Mouse (Mus musculus): ENCODE data around the gene Etfa. TPM values are rescaled to one million over a fixed set of nuclear protein-coding genes. Genes with fewer than 3 reads are reported as not detected.

The Etfa gene
- 19.2 and 23.9 TPM in 2 replicates for total RNA-seq (2017)

GRCm38 (mm10) chr9:55512027-55512543 lies at the start of gene Etfa:
TSS of gene Etfa (minus strand) at chr9:55512243.
- peak; percentile 97 for ATAC-seq (ENCODE audit: extremely low read depth, insufficient number of reproducible peaks, low FRiP score, poor library complexity, severe bottlenecking)

GRCm38 (mm10) chr9:55560960-55561359 lies 48.9 kb upstream of the Etfa start:
- ATAC-seq (ENCODE audit: extremely low read depth, insufficient number of reproducible peaks, low FRiP score, poor library complexity, severe bottlenecking), result no peak

DNA sequence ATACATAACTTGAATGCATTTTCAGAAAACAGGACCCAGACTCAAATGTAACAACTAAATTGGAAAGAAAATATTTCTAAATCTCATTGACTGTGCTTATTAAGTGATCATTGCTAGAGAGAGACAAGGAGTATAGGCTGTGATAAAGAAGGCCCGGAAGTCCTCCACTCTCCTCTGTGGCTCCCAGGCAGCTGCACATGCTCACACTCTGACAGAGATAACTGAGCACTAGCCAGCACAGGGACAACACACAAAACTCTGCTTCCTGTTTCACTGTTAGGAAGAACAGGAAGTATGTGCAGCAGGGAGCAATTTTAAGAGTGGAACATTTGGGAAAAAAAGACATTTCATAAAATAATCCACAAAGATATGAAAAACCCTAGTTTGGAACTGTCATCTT lies 42.9 kb upstream of the Etfa start:
- no peak for ATAC-seq (ENCODE audit: extremely low read depth, insufficient number of reproducible peaks, low FRiP score, poor library complexity, severe bottlenecking)

DNA sequence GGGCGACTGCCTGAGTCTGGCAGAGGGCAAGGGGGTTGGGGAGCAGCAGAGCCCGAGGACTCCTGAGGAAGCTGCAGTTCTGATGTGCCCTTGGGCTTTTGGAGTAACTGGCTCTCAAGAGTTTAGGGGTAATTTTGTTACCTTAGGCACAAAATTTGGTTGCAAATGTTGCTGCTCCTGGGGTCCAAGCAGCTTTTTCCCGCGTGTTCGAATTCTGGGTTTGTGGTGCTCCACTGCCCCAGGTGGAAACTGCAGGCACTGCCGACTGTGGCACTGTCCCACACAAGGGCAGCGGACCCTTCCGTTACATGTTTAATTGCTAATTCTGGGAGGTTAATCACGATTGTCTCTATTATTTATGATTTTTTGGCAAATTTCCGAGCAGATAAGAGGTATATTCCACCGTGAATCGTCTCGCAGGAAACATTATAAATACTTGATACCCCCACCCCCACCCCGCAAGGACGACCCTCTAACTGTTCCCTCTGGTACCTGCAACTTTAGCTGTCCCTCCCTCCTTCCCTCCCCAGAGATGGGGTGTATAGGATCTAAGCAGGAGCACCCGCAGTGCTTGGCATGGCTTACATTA lies 37.4 kb upstream of the Etfa start:
- no peak for ATAC-seq (ENCODE audit: extremely low read depth, insufficient number of reproducible peaks, low FRiP score, poor library complexity, severe bottlenecking)

- no peak for ATAC-seq (ENCODE audit: extremely low read depth, insufficient number of reproducible peaks, low FRiP score, poor library complexity, severe bottlenecking)
Observed at GRCm38 (mm10) chr9:55548871-55549270, 36.8 kb upstream of the Etfa start.

DNA sequence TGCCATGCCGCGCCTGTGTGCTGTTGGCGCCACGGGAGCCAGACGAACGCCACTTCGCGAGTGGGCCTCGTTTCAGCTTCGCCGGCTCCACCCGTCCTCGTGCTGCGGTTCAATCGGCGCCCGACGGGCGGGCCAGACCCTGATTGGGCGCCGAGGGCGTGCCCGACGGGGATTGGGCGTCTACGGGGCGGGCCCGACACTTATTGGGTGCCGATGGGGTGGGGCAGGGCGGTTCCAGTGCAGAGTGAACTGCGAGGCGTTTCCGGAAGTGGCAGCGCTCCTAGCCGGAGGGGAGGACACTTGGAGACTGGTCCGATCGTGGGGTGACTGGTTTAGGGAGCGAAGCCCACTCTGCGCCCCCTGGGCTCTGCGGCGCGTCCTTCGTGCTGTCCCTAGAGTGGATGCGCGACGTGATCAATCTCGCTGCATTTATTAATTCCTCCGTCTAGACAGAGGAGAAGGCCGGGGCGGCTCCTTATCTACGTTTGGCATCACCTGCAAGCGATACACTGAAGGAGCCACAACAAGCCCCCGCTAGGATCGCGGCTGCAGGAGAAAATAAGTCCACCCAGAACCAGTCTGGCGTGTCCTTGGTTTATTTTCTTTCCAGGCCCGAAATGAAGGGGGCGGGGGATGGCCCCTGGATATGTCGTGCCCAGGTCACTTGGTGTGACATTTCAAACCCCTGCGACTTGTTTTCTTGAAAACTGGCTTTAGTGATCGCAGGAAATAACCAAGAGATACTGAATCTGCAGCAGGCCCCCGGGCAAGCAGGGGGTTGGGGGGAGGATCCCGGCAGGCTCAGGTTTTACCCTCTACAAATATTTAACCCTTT lies 34.4 kb upstream of the Etfa start:
- ATAC-seq (ENCODE audit: extremely low read depth, insufficient number of reproducible peaks, low FRiP score, poor library complexity, severe bottlenecking), result 0 out of 2 replicates have a peak, but pooled peaks have one; percentile 20

DNA sequence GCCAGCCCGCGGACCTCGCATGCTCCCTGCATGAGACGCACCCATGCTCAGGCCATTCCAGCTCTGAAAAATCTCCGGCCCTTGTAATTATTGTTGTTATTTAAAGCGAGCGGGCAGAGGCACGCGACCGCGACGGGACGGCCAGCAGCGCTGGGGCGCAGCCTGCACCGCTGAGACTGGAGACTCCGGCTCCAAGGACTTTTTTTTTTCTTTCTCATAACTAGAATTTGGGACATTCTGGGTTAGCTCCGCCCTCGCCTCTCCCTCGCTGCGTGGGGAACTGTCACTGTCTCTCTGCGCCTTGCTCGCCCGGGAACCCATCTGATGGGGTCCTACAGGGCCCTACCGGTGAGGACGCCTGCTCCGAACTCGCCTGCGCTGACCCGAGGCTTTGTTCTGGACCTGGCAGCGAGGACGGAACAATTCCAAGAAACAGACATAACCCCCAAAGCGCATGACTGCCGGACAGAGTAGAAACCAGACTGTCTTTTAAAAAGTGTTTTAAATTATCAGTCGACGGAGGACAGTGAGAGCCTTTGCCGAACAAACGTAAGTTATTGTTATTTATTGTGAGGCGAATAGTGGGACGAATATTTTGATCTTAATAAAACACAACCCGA lies 33.6 kb upstream of the Etfa start:
- no peak for ATAC-seq (ENCODE audit: extremely low read depth, insufficient number of reproducible peaks, low FRiP score, poor library complexity, severe bottlenecking)

GRCm38 (mm10) chr9:55544861-55545555 lies 33.0 kb upstream of the Etfa start:
- ATAC-seq (ENCODE audit: extremely low read depth, insufficient number of reproducible peaks, low FRiP score, poor library complexity, severe bottlenecking), result no peak

DNA sequence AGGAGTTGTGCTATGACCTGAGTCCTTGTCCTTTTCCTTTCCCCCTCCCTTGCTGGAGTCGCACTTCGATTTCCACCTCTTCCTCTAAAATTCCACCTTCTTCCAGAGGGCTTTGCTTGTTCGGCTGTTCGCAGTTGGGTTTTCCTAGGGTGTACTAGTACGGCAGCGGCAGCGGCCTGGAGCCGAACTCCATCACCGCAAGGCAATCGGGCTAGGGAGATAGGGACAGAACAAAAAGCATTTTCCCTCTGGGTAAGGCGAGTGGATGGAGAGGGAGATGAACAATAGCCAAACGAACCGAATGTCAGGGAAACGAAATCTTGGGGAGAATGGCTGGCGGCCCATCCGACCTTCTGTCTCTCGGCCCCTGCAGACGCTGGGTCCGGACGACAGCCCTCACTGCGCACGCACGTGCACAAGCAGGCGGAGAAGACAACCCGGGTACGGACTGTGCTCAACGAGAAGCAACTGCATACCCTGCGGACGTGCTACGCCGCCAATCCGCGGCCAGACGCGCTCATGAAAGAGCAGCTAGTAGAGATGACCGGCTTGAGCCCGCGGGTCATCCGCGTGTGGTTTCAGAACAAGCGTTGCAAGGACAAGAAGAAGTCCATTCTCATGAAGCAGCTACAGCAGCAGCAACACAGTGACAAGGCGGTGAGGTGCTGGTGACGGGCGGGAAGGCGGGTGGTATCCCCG lies 31.8 kb upstream of the Etfa start:
- ATAC-seq (ENCODE audit: extremely low read depth, insufficient number of reproducible peaks, low FRiP score, poor library complexity, severe bottlenecking), result no peak

DNA sequence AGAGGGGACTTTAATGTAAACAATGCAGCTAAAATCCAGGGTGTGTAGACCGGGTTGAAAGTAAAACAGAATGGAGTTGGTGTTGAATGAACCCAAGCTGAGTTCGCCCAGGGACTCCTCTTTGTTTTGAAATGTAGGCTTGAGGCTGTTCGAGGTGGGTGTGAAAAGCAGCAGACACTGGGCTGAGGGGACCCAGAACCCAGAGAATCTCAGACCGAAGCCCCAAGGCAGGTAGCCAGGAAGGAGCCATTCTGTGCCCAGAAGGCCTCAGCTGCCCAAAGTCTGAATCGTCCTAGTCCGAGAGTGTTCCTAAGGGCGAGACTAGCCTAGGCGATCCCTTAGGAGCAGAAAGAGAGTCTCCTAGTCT lies 31.3 kb upstream of the Etfa start:
- ATAC-seq (ENCODE audit: extremely low read depth, insufficient number of reproducible peaks, low FRiP score, poor library complexity, severe bottlenecking), result no peak

GRCm38 (mm10) chr9:55542366-55543325 lies 30.6 kb upstream of the Etfa start:
- ATAC-seq (ENCODE audit: extremely low read depth, insufficient number of reproducible peaks, low FRiP score, poor library complexity, severe bottlenecking), result no peak

- ATAC-seq (ENCODE audit: extremely low read depth, insufficient number of reproducible peaks, low FRiP score, poor library complexity, severe bottlenecking), result no peak
Observed at GRCm38 (mm10) chr9:55541681-55542365, 29.8 kb upstream of the Etfa start.

DNA sequence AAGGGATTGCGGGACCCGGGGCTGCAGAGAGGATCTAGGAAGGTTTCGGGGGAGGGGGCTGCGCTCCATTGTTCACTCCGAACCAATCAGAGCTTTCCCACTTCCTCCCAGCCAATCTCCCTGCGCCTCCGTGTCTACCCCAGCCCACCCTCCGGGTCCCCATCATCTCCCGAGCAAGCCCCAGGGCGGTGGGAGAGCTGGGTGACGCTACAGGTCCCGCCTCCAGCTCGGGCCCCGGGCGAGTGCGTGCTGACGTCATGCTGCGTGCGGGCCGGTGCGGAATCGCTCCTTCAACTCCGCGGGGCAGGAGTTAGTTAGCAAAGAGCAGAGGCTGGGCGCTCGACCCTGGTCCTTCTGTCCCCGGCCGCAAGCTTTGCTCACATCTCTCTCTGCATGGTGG lies 28.8 kb upstream of the Etfa start:
- ATAC-seq (ENCODE audit: extremely low read depth, insufficient number of reproducible peaks, low FRiP score, poor library complexity, severe bottlenecking), result peak; percentile 17; the same call in 1 of the 2 replicates

DNA sequence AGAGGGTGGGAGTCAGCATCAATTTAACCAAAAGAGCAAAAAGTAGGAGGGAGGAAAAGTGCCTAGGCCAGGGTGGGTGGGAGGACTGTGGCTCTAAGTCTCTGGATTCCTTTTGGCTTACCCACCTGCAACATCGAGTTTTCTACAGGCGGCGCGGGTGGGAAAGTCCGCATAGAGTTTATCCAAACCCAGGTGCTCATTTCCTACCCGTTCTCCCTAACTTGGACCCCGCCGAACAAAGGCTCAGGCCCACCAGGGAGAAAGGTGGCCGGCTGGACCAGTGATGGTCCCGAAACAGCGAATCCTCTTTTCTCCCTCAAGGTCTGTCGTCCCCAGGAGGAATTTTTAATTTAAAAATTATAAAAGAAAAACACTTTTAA lies 28.3 kb upstream of the Etfa start:
- no peak for ATAC-seq (ENCODE audit: extremely low read depth, insufficient number of reproducible peaks, low FRiP score, poor library complexity, severe bottlenecking)

DNA sequence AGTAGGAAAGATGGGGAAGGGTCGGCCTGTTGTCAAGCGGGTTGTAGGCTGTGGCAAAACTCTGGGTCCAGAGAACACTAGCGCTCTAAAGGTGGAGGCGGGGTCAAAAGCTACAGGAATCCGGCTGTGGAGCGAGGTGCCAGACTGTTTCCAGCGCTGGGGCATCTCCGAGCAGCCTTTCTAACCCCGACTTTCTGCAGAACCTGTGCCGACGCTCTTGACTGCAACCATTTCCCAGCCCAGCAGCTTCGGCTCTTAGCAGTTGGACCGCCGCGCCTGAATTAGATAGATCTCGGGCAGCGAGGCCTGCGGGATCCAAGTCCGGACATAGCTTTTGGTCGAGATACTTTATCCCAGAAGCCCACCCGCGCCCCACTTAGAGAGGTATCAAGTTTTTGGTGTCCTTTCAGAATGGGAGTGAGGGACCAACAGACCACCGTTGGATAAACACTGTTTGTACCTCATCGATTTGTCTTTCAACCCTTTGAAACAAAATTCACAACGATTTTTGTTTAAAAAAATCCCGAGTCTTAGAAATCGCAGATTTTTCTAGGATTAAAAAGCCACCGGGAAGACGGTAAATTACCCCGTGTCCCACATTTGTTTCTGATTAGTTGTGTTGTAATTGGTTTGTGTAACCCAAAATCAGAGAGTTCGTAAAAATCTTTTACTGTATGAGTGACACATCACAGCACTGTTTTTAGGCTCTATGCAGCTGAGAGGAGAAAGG lies 27.8 kb upstream of the Etfa start:
- no peak for ATAC-seq (ENCODE audit: extremely low read depth, insufficient number of reproducible peaks, low FRiP score, poor library complexity, severe bottlenecking)

- no peak for ATAC-seq (ENCODE audit: extremely low read depth, insufficient number of reproducible peaks, low FRiP score, poor library complexity, severe bottlenecking)
Observed at GRCm38 (mm10) chr9:55539006-55539405, 27.0 kb upstream of the Etfa start.

DNA sequence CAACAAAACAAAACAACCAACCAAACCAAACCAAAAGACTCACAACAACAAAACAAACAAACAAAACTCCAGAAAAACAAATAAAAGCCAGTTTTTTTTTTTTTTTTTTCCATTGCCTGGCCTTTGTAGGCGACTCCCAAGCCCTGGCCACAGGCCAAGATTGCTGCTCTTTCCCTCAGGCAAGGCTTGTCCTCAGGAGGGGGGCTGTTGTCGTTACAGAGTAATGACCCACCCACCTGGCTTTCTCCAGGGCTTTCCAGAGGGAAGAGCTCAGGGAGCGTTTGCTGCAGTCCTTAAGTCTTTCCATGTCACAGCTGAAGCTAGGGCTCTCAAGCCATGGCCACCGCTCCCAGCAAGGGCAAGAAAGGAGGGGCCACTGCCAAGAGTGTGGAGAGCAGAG lies 26.3 kb upstream of the Etfa start, which contains the start of gene Isl2:
Gene Isl2 (plus strand): TSS at position 296 of the 400 bp plus-strand sequence.
- no peak for ATAC-seq (ENCODE audit: extremely low read depth, insufficient number of reproducible peaks, low FRiP score, poor library complexity, severe bottlenecking)

Data from neutrophil, adult 5-6 weeks (primary cell).